Mouse (Mus musculus): ENCODE measurements at regions not wholly inside any gene's neighbourhood (a gene's known extent, or its start where the extent isn't known, plus 50 kb on each side); places are given as distances from the start of the nearest gene placed in this dataset.

DNA sequence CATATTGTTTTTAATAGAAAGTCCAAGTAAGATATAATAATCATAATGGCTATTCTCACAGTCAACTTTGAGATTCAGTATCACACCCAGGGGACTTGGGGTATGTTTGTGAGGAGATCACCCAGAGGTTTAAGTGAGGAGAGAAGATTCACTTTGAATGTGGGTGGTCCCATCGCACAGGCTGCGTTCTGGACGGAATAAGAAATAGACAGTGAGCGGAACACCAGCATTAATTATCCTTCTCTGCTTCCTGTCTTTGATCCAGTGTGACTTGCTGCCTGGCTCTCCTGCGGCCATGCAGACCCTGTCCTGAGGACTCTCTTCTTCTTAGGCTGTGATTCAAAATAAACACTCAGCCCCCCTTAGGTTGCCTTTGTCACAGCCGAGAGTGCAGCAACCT lies 60.6 kb upstream of the Kras start:
- DNase-seq (ENCODE audit: low spot score in 2 of 2), result no peak
- intact Hi-C loops (cut with DNase I), result no loop called here

- peak in 1 of 2 experiments; percentile 56 for DNase-seq (ENCODE audit: low spot score in 2 of 2)
- intact Hi-C loops (cut with DNase I), result no loop called here
These were observed 59.0 kb upstream of the Kras start for GRCm38 (mm10) chr6:145309025-145309424.

DNA sequence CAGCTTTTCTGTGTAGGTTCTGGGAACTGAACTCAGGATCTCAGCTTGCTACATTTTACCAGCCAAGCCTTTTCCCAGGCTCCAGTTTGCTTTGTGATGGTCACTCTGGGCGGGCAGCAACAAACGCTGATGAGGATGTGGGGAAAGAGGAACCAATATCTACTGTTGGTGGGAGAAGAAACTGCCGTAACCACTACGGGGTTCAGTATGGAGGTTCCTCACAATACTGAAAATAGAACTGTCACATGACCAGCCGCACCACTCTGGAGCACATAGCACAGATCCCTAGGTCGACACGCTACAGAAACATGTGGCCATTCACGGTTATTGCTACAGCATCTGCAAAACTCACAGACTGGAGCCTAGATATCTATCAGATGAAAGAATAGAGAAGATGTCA lies 57.2 kb upstream of the Kras start:
- peak in 1 of 2 experiments; percentile 32 for DNase-seq (ENCODE audit: low spot score in 2 of 2)
- intact Hi-C loops (cut with DNase I), result loop anchor here (2.0 kb wide), 2 partner anchors 34 to 58 kb away; no protein-coding TSS in a partner anchor

DNA sequence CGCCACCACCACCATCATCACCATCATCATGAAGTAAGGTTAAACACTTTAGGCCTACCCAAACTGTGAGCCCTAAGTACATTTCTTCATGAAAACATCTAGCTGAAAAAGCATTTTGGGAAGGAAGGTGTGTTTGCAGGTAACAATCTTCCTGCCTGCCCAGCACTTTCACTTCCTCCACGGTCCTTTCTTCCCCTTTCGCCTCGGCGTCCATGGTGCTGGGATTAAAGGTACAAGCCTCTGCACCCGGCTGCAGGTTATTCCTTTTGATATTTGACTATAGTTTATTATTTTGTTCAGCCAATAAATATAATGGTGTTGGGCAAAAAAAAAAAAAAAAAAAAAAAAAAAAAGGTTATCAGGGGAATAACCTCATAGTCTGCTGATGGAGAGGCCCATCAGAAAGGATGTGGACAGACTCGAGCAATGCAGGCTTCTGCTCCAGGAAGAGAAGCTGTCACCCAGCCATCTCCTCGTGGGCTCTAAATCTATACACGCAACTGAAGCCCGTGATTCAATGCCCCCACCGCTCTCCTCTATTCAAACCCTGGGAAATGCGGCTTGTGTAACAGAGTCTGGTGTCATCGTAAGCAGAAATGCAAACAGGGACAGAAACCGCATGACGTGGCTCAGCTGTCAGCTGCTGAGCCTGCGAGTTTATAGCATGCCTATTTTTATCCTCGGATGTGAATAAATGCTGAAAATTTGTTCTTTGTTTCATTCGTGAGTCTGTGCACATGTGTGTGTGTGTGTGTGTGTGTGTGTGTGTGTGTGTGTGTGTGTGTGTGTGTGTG lies 56.5 kb upstream of the Kras start:
- peak; percentile 71 to 90 for DNase-seq (ENCODE audit: low spot score in 2 of 2)
- intact Hi-C loops (cut with DNase I), result loop anchor here (2.0 kb wide), 2 partner anchors 34 to 58 kb away; no protein-coding TSS in a partner anchor

GRCm38 (mm10) chr6:145305669-145306068 lies 55.6 kb upstream of the Kras start:
- no peak for DNase-seq (ENCODE audit: low spot score in 2 of 2)
- intact Hi-C loops (cut with DNase I), result loop anchor here (2.0 kb wide), 2 partner anchors 35 to 57 kb away; no protein-coding TSS in a partner anchor

GRCm38 (mm10) chr6:145303641-145304070 lies 53.6 kb upstream of the Kras start:
- DNase-seq (ENCODE audit: low spot score in 2 of 2), result peak; percentile 31 to 43
- intact Hi-C loops (cut with DNase I), result no loop called here

GRCm38 (mm10) chr6:145302907-145303640 lies 53.0 kb upstream of the Kras start:
- intact Hi-C loops (cut with DNase I), result no loop called here
- DNase-seq (ENCODE audit: low spot score in 2 of 2), result no peak

GRCm38 (mm10) chr6:145302105-145302504 lies 52.1 kb upstream of the Kras start:
- no peak for DNase-seq (ENCODE audit: low spot score in 2 of 2)
- intact Hi-C loops (cut with DNase I), result no loop called here

DNA sequence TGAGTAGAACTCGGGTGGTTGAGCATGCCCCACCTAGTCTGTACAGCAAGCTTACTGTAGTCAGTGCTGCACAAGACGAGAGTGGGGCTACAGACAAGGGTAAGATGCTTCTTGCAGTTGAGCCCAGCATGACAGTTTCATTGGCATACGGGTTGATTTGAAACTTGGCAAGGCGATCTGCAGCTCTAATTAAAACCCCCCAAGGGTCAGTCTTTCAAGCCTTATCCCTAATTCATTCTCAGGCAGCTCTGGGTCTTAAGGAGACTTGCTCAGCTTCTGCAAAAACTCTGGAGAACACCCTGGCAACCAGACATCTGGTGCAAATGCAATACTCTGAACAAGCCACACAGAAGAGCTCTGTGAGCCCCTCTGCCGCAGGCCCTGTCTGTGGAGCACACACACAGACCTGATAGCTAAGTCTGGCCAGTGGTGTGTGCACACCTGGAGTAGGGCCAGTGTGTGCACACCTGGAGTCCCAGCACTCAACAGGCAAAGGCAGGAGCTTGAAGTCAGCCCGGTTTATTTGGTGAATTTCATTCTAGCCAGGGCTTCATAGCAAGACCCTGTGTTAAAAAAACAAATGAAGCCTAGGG lies 50.3 kb upstream of the Kras start:
- no peak for DNase-seq (ENCODE audit: low spot score in 2 of 2)
- intact Hi-C loops (cut with DNase I), result no loop called here

Data from left cerebral cortex, postnatal 25 days (tissue).